Mouse (Mus musculus): Measurements from ENCODE around the gene Cldnd1. TPM values are rescaled to one million over a fixed set of nuclear protein-coding genes. Genes with fewer than 3 reads are reported as not detected.

Gene Cldnd1
- polyA plus RNA-seq, 1 experiment: 0.21 TPM

- TF ChIP-seq GATA1 (IDR thresholded peaks at IDR 0.05; ENCODE audit: low read length) (no peak), TAL1 (IDR thresholded peaks at IDR 0.05; ENCODE audit: low read length) (no peak)
- Histone ChIP-seq H3K9me3 (ENCODE audit: control insufficient read depth, low read length) (no peaks in the 10 kb centered on the region), H3K36me3 (ENCODE audit: control insufficient read depth) (no peaks in the 10 kb centered on the region), H3K27me3 (ENCODE audit: control insufficient read depth) (peaks cover 12% of the 10 kb centered on the region), H3K4me1 (ENCODE audit: control insufficient read depth) (no peaks in the 10 kb centered on the region), H3K4me3 (replicated peaks) (no peak overlapping the region)
These were observed 24.2 kb upstream of the Cldnd1 start for GRCm38 (mm10) chr16:58703382-58704124.

DNA sequence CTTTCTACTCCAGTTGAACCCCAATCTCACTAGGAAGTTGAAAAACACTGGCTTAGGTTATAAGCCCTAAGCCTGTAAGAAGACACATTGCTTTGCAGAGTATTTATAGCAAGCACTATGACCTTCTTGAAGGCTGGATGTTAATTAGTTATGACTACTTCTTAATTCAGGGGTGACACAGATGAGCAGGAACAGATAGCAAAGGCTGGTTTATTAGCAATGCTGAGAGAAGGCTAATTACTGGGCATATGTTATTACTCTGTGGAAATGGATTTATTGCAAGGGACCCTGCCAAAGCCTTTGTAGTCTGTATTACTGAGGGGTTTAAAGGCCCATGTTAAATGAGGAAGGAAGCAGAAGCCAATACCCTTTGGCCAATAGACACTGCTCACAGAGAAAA is 22.7 kb upstream of the Cldnd1 start:
- Histone ChIP-seq H3K4me3 (replicated peaks) (no peak overlapping the region), H3K36me3 (ENCODE audit: control insufficient read depth) (no peaks in the 10 kb centered on the region), H3K9me3 (ENCODE audit: control insufficient read depth, low read length) (no peaks in the 10 kb centered on the region), H3K27me3 (ENCODE audit: control insufficient read depth) (peaks cover 12% of the 10 kb centered on the region), H3K4me1 (ENCODE audit: control insufficient read depth) (no peaks in the 10 kb centered on the region; the same call in 1 of the 2 replicates)
- no peak for TF ChIP-seq TAL1 (IDR thresholded peaks at IDR 0.05; ENCODE audit: low read length)

GRCm38 (mm10) chr16:58707276-58707905 is 20.3 kb upstream of the Cldnd1 start:
- H3K4me1 ChIP-seq (ENCODE audit: control insufficient read depth): no peaks in the 10 kb centered on the region; the same call in 1 of the 2 replicates
- TF ChIP-seq TAL1 (IDR thresholded peaks at IDR 0.05; ENCODE audit: low read length): no peak
- peaks cover 7% of the 10 kb centered on the region for H3K27me3 ChIP-seq (ENCODE audit: control insufficient read depth)
- no peaks in the 10 kb centered on the region for H3K36me3 ChIP-seq (ENCODE audit: control insufficient read depth)
- no peak overlapping the region for H3K4me3 ChIP-seq (replicated peaks)
- H3K9me3 ChIP-seq (ENCODE audit: control insufficient read depth, low read length): no peaks in the 10 kb centered on the region

GRCm38 (mm10) chr16:58708601-58709475 is 18.9 kb upstream of the Cldnd1 start:
- H3K9me3 ChIP-seq (ENCODE audit: control insufficient read depth, low read length): no peaks in the 10 kb centered on the region
- no peaks in the 10 kb centered on the region for H3K27me3 ChIP-seq (ENCODE audit: control insufficient read depth)
- H3K4me1 ChIP-seq (ENCODE audit: control insufficient read depth): no peaks in the 10 kb centered on the region; the same call in 1 of the 2 replicates
- no peaks in the 10 kb centered on the region for H3K36me3 ChIP-seq (ENCODE audit: control insufficient read depth)
- H3K4me3 ChIP-seq (replicated peaks): no peak overlapping the region
- no peak for TF ChIP-seq GATA1 (IDR thresholded peaks at IDR 0.05; ENCODE audit: low read length)
- no peak for TF ChIP-seq TAL1 (IDR thresholded peaks at IDR 0.05; ENCODE audit: low read length)

- TF ChIP-seq TAL1 (IDR thresholded peaks at IDR 0.05; ENCODE audit: low read length) (no peak), GATA1 (IDR thresholded peaks at IDR 0.05; ENCODE audit: low read length) (no peak)
- Histone ChIP-seq H3K4me1 (ENCODE audit: control insufficient read depth) (no peaks in the 10 kb centered on the region; the same call in 1 of the 2 replicates), H3K4me3 (replicated peaks) (no peak overlapping the region), H3K27me3 (ENCODE audit: control insufficient read depth) (no peaks in the 10 kb centered on the region), H3K36me3 (ENCODE audit: control insufficient read depth) (no peaks in the 10 kb centered on the region), H3K9me3 (ENCODE audit: control insufficient read depth, low read length) (no peaks in the 10 kb centered on the region)
These were observed 18.2 kb upstream of the Cldnd1 start for GRCm38 (mm10) chr16:58709536-58709935.

DNA sequence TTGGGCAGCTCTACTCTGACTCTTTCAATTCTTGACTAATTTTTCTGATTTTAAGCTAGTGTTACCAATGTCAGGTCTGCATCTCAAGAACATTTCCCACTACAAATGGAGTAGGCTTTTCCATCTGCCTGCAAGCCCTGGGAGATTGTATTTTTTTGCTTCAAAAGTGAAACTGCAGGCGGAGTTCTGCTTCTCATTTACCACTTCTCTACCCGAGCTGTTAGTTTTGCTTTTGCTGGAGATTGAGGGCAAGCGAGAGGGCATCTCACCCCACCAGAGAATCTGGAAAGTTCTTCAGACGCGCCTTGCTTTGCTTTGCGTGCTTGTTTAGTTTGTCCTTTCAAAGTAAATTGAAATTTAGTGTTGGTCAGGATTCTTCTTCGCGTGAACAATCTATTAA is 15.5 kb upstream of the Cldnd1 start:
- Histone ChIP-seq H3K4me1 (ENCODE audit: control insufficient read depth) (no peaks in the 10 kb centered on the region; the same call in 1 of the 2 replicates), H3K36me3 (ENCODE audit: control insufficient read depth) (no peaks in the 10 kb centered on the region), H3K9me3 (ENCODE audit: control insufficient read depth, low read length) (no peaks in the 10 kb centered on the region), H3K4me3 (replicated peaks) (no peak overlapping the region), H3K27me3 (ENCODE audit: control insufficient read depth) (no peaks in the 10 kb centered on the region)
- TF ChIP-seq GATA1 (IDR thresholded peaks at IDR 0.05; ENCODE audit: low read length) (no peak), TAL1 (IDR thresholded peaks at IDR 0.05; ENCODE audit: low read length) (no peak)

DNA sequence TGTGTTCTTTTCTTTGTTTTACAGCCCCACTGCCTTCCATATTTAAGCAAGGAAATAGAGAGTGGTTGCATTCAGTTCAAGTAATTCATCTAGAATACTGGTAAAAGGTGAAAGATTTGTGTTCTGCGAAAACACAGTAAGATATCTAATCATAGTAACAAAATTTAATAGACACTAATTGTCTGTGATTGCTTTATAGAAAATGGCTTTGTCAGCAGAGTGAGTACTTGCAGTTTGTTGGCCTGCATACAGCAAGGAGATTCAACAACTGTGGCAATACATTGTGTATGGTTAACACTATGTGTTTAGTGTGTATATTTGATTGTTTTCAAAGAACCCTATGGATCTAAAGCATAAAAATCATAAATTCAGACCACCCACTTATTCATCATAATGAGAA is 14.6 kb upstream of the Cldnd1 start:
- Histone ChIP-seq H3K27me3 (ENCODE audit: control insufficient read depth) (no peaks in the 10 kb centered on the region), H3K4me3 (replicated peaks) (no peak overlapping the region), H3K36me3 (ENCODE audit: control insufficient read depth) (no peaks in the 10 kb centered on the region), H3K4me1 (ENCODE audit: control insufficient read depth) (no peaks in the 10 kb centered on the region; the same call in 1 of the 2 replicates), H3K9me3 (ENCODE audit: control insufficient read depth, low read length) (no peaks in the 10 kb centered on the region)
- TF ChIP-seq TAL1 (IDR thresholded peaks at IDR 0.05; ENCODE audit: low read length): no peak
- TF ChIP-seq GATA1 (IDR thresholded peaks at IDR 0.05; ENCODE audit: low read length): no peak

- Histone ChIP-seq H3K4me3 (replicated peaks) (no peak overlapping the region), H3K27me3 (ENCODE audit: control insufficient read depth) (no peaks in the 10 kb centered on the region), H3K9me3 (ENCODE audit: control insufficient read depth, low read length) (no peaks in the 10 kb centered on the region), H3K36me3 (ENCODE audit: control insufficient read depth) (no peaks in the 10 kb centered on the region), H3K4me1 (ENCODE audit: control insufficient read depth) (no peaks in the 10 kb centered on the region)
- TF ChIP-seq TAL1 (IDR thresholded peaks at IDR 0.05; ENCODE audit: low read length) (no peak), GATA1 (IDR thresholded peaks at IDR 0.05; ENCODE audit: low read length) (no peak)
These were observed 12.7 kb upstream of the Cldnd1 start for GRCm38 (mm10) chr16:58715018-58715417.

GRCm38 (mm10) chr16:58718666-58719120 is 9.0 kb upstream of the Cldnd1 start, which contains the start of gene Gpr15:
TSS of gene Gpr15 (minus strand) at chr16:58719070.
- no peaks in the 10 kb centered on the region for H3K36me3 ChIP-seq (ENCODE audit: control insufficient read depth)
- H3K4me1 ChIP-seq (ENCODE audit: control insufficient read depth): no peaks in the 10 kb centered on the region
- H3K4me3 ChIP-seq (replicated peaks): no peak within 1 kb of the TSS
- H3K9me3 ChIP-seq (ENCODE audit: control insufficient read depth, low read length): no peaks in the 10 kb centered on the region
- H3K27me3 ChIP-seq (ENCODE audit: control insufficient read depth): no peaks in the 10 kb centered on the region
- no peak for TF ChIP-seq TAL1 (IDR thresholded peaks at IDR 0.05; ENCODE audit: low read length)
- TF ChIP-seq GATA1 (IDR thresholded peaks at IDR 0.05; ENCODE audit: low read length): no peak

Measured in erythroblast, embryonic 14.5 days (primary cell).